Mouse (Mus musculus) ES-Bruce4 (cell line): Measurements from ENCODE around the gene Pus10.

Source experiments
- CTCF ChIP-seq: IDR thresholded peaks from one replicate; pipeline ENCODE4 v1.8.1; 2011; ENCODE audit warnings: low read depth, low read length
- EP300 ChIP-seq: IDR thresholded peaks from 2 replicates; pipeline ENCODE4 v1.6.1; 2011; ENCODE audit warnings: low read depth, low read length; ENCODE audit not compliant: insufficient read depth
- POLR2A ChIP-seq: IDR thresholded peaks from one replicate; pipeline ENCODE4 v1.8.1; 2011; ENCODE audit warnings: low read length; ENCODE audit not compliant: insufficient read depth

- no peak for TF ChIP-seq POLR2A
- TF ChIP-seq EP300 = no peak
- no peak for TF ChIP-seq CTCF
Observed at GRCm38 (mm10) chr11:23618995-23619394, 46.5 kb upstream of the Pus10 start.
